Mouse (Mus musculus): ENCODE data around the gene Erbb3. TPM values are rescaled to one million over a fixed set of nuclear protein-coding genes. Genes with fewer than 3 reads are reported as not detected.
"Not testable (repeated sequence)": the region's sequence is repeated elsewhere in the genome, so short reads cannot be mapped to it uniquely, and the experiment has no call there.

Gene Erbb3
- polyA plus RNA-seq, 1 experiment from 2014 or later = 0.19 TPM

DNA sequence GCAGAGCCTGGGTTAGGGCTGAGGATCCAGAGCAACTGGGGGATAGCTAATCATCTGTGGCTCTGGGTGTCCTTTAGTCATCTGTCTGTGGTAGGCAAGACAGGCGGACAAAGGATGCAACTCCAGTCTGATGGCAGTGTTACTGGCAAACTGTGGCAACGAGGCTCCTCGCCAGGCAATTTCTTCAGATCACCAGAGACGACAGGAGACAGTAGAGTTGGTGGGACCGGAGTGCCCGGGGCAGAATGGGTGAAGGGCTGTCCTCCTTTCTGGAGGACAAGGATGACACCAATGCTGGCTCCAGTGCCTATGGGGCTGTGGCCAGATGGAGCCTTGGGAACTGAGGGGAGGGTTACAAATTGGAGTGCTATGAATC lies 39.8 kb downstream of the Erbb3 start:
- H3K9ac ChIP-seq (replicated peaks); ATAC-seq; H3K27me3 ChIP-seq; H3K9me3 ChIP-seq: not testable (repeated sequence)
- 77% methylated on average over 6 of the region's 6 CpGs for WGBS
- Histone ChIP-seq H3K27ac (peak overlapping the region; percentile 96), H3K36me3 (peaks cover 11% of the 10 kb centered on the region), H3K4me3 (replicated peaks) (peak overlapping the region; percentile 85; the same call in 1 of the 2 replicates), H3K4me2 (replicated peaks) (peak overlapping the region; percentile 78), H3K4me1 (replicated peaks) (peaks cover 16% of the 10 kb centered on the region)

DNA sequence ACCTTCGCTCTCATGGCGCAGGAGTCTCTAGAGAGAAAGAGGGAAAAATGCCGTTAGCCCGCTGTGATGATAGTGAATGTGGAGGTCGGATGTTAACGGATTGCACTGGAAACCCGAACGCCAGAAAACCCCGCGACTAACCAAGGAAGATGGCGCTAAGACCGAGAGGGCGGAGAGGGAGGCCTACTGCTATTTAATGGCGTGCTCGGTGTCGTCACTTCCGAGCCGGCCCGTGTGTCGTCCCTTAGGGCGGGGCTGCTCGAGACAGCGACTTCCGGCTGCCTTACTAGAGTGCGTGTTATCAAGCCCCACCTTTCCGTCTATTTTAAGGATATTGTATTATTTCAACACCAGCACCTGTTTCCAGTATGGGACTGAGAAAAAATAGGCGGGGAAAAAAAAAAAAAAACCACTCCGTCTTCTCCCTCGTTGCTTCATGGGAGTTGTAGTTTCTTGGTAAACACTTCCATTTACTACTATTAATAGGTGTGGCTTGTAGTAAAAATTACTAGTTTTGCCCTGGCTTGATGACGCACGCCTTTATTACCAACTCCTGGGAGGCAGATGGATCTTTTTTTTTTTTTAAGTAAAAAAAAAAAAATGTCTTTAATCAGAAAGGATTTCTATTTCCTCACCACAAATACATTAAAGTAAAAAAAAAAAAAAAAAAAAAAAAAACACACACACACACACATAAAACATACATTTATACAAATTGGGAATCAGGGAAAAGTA lies 40.3 kb downstream of the Erbb3 start, which contains the start of gene Rpl41:
Rpl41 (minus strand) TSS at position 359 of the 735 bp plus-strand sequence.
- H3K27ac ChIP-seq = peak within 1 kb of the TSS; percentile 96
- peak; percentile 92 for ATAC-seq
- H3K27me3 ChIP-seq = no peaks in the 10 kb centered on the region
- H3K9ac ChIP-seq (replicated peaks) = peak within 1 kb of the TSS; percentile 95
- H3K4me3 ChIP-seq (replicated peaks) = peak within 1 kb of the TSS; percentile 85
- under 1% methylated on average over 31 of the region's 31 CpGs for WGBS
- peaks cover 17% of the 10 kb centered on the region for H3K36me3 ChIP-seq
- peak within 1 kb of the TSS; percentile 78 for H3K4me2 ChIP-seq (replicated peaks)
- peaks cover 16% of the 10 kb centered on the region for H3K4me1 ChIP-seq (replicated peaks)
- no peaks in the 10 kb centered on the region for H3K9me3 ChIP-seq

DNA sequence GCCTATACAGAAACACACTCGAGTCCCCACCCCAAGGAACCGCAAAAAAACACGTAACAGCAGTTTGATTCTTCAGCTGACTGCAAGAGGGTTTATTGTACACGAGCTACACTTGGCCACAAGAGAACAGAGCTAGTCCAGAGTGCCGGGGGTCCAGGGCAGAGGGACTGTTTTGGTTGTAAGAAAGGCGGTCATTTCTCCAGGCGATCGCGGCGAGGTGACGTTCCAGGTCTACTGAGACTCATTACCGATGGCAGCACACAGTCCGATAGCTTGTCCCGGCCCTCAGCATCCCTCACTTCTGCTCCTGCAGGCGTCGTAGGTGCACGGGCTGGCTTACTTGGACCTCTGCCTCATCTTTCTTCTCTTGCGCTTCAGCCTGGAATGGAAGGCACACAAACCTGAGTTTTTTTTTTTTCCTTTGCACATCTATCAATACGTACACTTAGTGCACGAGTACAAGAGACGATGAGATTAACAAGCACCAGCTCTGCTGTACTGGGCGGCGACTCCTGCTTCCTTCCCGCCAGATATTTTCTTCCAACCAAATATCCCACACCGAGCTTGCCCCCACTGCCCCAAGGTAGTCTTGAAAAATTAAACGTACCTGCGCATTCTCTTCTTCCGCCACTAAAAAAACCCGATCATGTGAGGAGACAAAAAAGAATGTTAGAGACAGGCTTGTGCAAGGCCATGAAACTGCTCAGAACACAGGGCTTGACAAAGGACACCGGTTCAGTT lies 41.2 kb downstream of the Erbb3 start:
- WGBS = under 1% methylated on average over 22 of the region's 30 CpGs
- H3K27me3 ChIP-seq, ATAC-seq, H3K9me3 ChIP-seq: not testable (repeated sequence)
- H3K4me3 ChIP-seq (replicated peaks) = peak overlapping the region; percentile 85
- peaks cover 26% of the 10 kb centered on the region for H3K36me3 ChIP-seq
- peak overlapping the region; percentile 78 for H3K4me2 ChIP-seq (replicated peaks)
- H3K27ac ChIP-seq = peak overlapping the region; percentile 96
- H3K9ac ChIP-seq (replicated peaks) = peak overlapping the region; percentile 95
- peaks cover 25% of the 10 kb centered on the region for H3K4me1 ChIP-seq (replicated peaks)

DNA sequence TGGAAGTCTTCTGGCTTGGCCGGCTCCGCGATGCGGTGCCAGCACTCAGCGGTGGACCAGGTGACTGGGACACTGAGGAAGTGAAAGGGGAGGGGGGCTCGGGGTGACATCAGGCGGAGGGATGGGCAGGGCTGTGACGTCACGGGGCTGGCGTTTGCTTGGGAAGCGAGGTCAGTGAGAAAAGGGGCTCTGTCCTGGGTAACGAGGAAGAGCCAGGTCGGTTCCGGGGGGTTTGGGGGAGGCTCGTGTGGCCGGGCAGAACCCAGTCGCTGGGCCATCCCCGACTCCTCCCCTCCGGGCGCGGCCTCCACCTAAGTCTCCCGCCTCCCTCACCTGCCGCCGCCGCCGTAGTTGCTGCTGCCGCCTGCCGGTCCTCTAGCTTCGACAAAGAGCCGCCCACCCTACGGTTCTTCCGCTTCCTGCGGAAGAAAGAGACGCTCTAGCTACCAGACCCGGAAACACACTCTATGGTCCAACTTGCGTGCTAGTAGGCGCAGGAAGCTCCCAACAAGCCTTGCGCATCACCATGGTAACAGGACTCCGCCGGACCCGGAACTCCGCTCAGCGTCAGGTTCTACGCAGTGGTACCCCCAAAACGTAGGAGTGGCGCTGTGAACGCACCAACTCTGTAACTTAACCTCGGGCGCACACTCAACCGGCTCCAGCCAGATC lies 42.0 kb downstream of the Erbb3 start, which contains the start of gene Zc3h10:
Zc3h10 (minus strand) TSS at position 414 of the 672 bp plus-strand sequence.
- H3K9me3 ChIP-seq = no peaks in the 10 kb centered on the region
- peak within 1 kb of the TSS; percentile 85 for H3K4me3 ChIP-seq (replicated peaks)
- H3K4me2 ChIP-seq (replicated peaks) = peak within 1 kb of the TSS; percentile 78
- H3K9ac ChIP-seq (replicated peaks) = peak within 1 kb of the TSS; percentile 95
- peaks cover 32% of the 10 kb centered on the region for H3K36me3 ChIP-seq
- H3K27ac ChIP-seq = peak within 1 kb of the TSS; percentile 96
- ATAC-seq = peak; percentile 90
- H3K27me3 ChIP-seq = no peaks in the 10 kb centered on the region
- peaks cover 29% of the 10 kb centered on the region for H3K4me1 ChIP-seq (replicated peaks)
- under 1% methylated on average over 50 of the region's 50 CpGs for WGBS

DNA sequence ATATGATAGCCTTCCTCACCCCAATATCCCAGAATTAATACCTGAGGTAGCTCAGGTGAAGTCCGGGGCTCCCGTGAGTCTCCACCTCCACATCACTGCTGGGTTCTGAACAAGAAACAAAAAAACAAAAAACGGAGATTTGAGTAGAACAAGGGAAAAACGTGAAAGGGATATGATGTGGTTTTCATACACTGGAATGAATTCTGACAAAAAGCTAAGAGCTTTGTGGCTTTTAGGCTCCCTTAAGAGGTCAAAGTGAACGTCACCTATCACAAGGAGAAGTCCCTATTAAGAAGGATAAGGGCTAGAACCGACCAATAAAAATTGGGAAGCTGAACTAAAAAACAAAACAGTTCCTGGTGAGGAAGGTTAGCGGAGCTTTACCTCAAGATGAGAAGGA lies 42.7 kb downstream of the Erbb3 start:
- peak overlapping the region; percentile 78 for H3K4me2 ChIP-seq (replicated peaks)
- no peaks in the 10 kb centered on the region for H3K9me3 ChIP-seq
- no peak for ATAC-seq
- WGBS = 27% methylated on average over 7 of the region's 7 CpGs
- H3K27ac ChIP-seq = peak overlapping the region; percentile 96
- H3K36me3 ChIP-seq = peaks cover 36% of the 10 kb centered on the region
- peak overlapping the region; percentile 85 for H3K4me3 ChIP-seq (replicated peaks)
- H3K9ac ChIP-seq (replicated peaks) = peak overlapping the region; percentile 95
- no peaks in the 10 kb centered on the region for H3K27me3 ChIP-seq
- H3K4me1 ChIP-seq (replicated peaks) = peaks cover 29% of the 10 kb centered on the region

DNA sequence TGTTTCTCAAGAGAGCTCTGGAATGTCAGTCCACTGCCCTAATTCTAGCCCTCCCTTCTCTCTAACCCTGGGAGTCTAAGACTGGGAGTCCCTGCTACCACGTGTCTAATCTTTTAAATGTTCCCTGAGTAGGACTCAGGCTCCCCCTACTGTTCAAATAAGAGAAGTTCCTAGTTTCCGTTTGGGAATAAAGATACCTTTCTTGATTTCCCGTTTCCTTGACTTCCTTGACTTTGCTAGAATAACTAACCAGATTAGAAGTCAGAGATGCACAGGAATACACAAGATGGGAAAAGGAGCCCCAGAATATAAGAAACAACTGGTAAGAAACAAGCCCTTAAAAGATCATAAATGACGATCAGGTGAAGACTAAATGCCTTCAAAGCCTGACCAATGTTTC lies 43.1 kb downstream of the Erbb3 start:
- Histone ChIP-seq H3K4me2 (replicated peaks) (peak overlapping the region; percentile 78), H3K4me1 (replicated peaks) (peaks cover 29% of the 10 kb centered on the region), H3K9me3 (no peaks in the 10 kb centered on the region), H3K9ac (replicated peaks) (peak overlapping the region; percentile 95), H3K36me3 (peaks cover 38% of the 10 kb centered on the region), H3K27ac (no peak overlapping the region), H3K4me3 (replicated peaks) (peak overlapping the region; percentile 85), H3K27me3 (no peaks in the 10 kb centered on the region)
- WGBS = 18% methylated on average over 4 of the region's 4 CpGs
- no peak for ATAC-seq

DNA sequence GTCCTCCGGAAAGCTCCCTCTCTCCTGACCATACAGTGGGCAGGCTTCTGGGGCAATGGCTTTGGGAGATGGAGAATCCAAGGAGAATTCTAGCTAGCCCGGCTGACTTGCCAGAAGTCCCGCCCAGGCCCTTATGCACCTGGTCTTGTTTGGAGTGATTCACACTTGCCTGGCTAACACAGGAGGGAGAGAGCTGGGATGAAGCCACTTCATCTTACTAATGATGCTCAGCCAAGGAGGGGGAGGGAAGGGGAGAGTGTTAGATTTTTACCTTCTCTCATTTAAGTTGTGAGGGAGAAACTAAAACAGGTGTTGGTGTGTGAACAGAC lies 43.9 kb downstream of the Erbb3 start:
- no peak overlapping the region for H3K27ac ChIP-seq
- H3K9me3 ChIP-seq = no peaks in the 10 kb centered on the region
- H3K4me1 ChIP-seq (replicated peaks) = peaks cover 29% of the 10 kb centered on the region
- ATAC-seq = no peak
- no peak overlapping the region for H3K9ac ChIP-seq (replicated peaks)
- H3K36me3 ChIP-seq = peaks cover 44% of the 10 kb centered on the region
- H3K4me2 ChIP-seq (replicated peaks) = no peak overlapping the region
- no peaks in the 10 kb centered on the region for H3K27me3 ChIP-seq
- H3K4me3 ChIP-seq (replicated peaks) = no peak overlapping the region
- 96% methylated on average over 3 of the region's 3 CpGs for WGBS

DNA sequence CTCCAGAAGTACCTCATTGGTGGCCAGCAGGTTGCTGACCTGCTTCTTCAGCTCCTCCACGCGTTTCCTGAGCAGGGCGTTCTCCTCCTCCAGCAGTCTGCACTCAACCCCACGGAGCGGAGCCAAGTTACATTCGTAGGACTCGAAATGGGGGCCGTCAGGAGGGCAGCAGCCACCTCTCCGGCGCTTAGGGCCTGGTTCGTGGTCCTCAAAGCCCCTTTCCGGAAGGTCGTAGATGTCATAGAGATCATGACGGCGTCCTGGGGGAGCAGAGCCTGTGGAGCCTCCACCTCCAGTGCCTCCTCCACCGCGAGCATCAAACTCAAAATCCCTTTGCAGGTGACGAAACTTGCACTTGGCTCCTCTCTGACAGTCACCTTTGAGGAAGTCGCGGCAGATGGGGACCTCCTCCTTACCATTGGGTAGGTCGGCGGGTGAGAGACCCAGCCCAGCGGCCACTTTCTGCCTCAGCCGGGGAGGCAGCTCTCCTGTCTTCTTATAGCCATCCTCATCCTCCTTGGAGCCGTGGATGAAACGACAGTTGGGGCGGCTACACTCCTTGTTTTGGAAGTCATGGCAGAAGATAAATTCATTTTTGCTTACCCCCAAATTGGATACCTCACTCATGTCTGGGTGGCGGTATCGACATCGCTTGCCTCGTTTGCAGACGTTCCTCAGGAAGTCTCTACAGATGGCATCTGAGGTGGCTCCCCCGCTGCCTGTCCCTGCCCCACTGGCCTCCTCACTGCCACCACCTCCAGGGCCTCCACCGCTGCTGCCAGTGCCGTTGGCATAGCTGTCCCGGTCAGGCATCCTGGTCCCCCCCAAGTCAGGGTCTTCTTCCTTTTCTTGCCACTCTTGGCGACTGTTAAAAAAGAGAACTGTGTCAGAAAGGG lies 44.5 kb downstream of the Erbb3 start:
- Histone ChIP-seq H3K36me3 (peaks cover 44% of the 10 kb centered on the region), H3K27ac (no peak overlapping the region), H3K27me3 (no peaks in the 10 kb centered on the region), H3K9me3 (no peaks in the 10 kb centered on the region), H3K4me3 (replicated peaks) (no peak overlapping the region), H3K4me2 (replicated peaks) (no peak overlapping the region), H3K9ac (replicated peaks) (no peak overlapping the region; the same call in 1 of the 2 replicates), H3K4me1 (replicated peaks) (peaks cover 29% of the 10 kb centered on the region)
- ATAC-seq = no peak
- WGBS = 94% methylated on average over 37 of the region's 37 CpGs

DNA sequence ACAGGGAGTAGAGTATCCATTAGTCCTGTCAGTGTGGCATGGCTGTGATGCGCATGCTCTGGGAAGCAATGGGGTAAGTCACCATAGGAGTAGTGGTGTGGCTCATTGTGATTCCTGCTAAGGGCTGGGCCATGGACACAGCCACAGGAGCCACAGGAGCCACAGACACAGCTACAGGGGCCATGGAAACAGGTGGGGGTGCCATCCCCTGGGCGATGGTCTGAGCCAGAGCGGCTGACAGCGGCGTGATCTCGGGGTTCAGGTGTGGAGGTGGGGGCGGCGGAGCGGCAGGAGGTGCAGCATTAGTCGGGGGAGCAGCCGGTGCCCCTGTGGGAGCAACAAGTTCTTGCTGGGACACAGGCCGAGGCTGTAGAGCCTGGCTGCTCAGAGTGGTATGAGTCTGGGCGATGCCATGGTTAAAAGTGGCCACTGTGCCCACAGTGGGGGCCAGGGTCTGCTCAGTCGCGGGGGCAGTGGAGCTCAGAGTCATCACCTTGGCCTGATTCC lies 45.2 kb downstream of the Erbb3 start:
- no peaks in the 10 kb centered on the region for H3K9me3 ChIP-seq
- peaks cover 29% of the 10 kb centered on the region for H3K4me1 ChIP-seq (replicated peaks)
- H3K27me3 ChIP-seq = no peaks in the 10 kb centered on the region
- H3K36me3 ChIP-seq = peaks cover 44% of the 10 kb centered on the region
- H3K4me3 ChIP-seq (replicated peaks) = no peak overlapping the region
- no peak overlapping the region for H3K4me2 ChIP-seq (replicated peaks)
- H3K27ac ChIP-seq = no peak overlapping the region
- no peak overlapping the region; the same call in 1 of the 2 replicates for H3K9ac ChIP-seq (replicated peaks)
- no peak for ATAC-seq
- 98% methylated on average over 15 of the region's 15 CpGs for WGBS

DNA sequence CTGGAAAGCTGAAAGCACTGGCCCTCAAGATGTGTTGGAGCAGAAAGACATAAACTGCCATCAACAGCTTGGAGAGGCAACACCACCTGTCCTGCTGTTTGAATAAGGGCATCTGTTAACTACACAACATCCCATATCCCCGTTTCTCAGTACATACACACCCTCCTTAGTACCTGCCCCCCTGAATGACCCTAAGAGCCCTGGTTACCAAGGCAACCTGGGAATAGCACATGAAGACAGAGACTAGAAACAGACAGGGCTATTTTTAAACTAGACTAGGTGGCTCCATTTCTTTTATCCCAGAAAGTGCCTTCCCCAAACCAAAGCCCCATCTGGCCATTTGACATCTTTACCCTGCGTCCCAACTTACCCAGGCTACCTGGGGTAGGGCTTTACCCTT lies 46.4 kb downstream of the Erbb3 start:
- Histone ChIP-seq H3K36me3 (peaks cover 44% of the 10 kb centered on the region), H3K4me1 (replicated peaks) (peaks cover 29% of the 10 kb centered on the region), H3K9ac (replicated peaks) (no peak overlapping the region), H3K27ac (no peak overlapping the region), H3K4me3 (replicated peaks) (no peak overlapping the region), H3K27me3 (no peaks in the 10 kb centered on the region), H3K9me3 (no peaks in the 10 kb centered on the region), H3K4me2 (replicated peaks) (no peak overlapping the region)
- no peak for ATAC-seq
- 79% methylated on average over 2 of the region's 2 CpGs for WGBS

DNA sequence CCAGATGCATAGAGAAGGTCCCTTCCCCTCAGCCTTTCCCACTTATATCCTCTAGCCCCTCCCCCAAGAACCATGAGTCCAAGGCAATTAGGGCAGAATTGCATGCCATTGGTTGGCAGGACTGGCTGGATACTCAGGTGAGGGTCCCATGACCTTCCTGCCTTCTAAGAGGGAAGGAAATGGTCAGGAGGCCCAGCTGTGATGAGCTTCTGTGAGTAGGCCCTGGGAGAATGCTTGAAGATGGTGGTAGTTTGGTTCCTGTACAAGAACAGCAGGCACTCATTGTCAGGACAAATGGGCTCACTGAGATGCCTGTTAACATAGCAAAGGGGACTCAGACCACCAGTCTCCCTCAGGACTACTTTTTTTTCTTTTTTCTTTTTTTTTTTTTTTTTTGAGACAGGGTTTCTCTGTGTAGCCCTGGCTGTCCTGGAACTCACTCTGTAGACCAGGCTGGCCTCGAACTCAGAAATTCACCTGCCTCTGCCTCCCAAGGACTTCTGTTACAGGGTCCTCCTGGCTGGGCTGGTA lies 51.0 kb downstream of the Erbb3 start:
- Histone ChIP-seq H3K4me1 (replicated peaks) (peaks cover 15% of the 10 kb centered on the region), H3K27me3 (no peaks in the 10 kb centered on the region), H3K4me2 (replicated peaks) (no peak overlapping the region), H3K9ac (replicated peaks) (no peak overlapping the region), H3K36me3 (peaks cover 20% of the 10 kb centered on the region), H3K4me3 (replicated peaks) (no peak overlapping the region), H3K9me3 (no peaks in the 10 kb centered on the region), H3K27ac (no peak overlapping the region)
- 75% methylated on average over 1 of the region's 1 CpGs for WGBS
- ATAC-seq = no peak
